Mouse (Mus musculus): ENCODE data around the gene Rbm44.
A peak's percentile ranks its signal among the peaks of the same experiment; 100 is the strongest.

The Rbm44 gene

DNA sequence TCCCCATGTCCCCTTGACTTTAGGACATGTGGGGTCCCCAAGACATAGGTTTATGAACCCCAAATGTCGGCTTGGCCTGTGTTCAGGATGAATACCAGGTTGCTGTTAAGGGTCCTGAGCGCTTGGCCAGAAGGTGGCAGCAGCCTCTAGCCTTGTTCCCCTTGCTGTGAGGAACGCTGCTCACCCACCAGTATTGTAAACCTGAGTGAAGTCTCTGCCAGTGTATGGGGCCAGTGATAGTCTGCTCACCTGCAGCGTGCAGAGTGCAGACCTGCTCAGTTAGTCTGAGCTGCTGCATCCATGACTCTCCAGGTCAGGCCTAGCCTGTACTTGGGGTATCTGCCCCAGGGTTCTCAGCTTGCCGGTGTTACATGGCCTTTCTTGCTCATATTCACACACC is 34.2 kb downstream of the Rbm44 start:
- peak; percentile 72 to 84 for DNase-seq (ENCODE audit: low spot score in 2 of 2)

DNA sequence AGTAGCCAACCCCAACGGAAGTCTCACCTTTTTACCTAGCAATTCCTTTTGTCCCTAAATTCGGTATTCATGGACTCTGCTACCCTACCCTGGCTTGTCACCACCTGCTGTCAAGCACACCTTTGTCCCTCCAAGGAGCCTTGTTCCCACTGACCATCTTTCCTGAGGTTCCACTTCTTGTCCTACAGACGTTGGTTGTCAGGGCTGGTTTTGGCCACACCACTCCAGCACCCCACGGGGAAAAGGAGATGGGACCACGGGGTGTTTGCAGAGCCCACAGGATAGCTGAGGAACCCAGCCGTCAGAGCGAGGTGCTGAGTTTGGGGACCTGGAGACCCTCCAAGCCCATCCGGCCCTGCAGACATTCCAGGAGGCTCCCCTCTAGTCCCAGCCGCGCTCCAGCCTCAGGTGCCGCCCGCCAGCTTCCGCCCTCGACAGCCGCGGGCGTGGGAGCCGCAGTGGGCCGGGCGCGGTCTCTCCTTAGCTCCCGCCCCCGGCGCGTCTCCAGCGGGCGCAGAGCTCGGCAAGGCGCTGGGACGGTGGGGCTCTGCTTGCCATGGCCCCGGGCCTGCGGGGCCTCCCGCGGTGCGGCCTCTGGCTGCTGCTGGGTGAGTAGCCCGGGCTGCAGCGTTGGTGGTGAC is 34.8 kb downstream of the Rbm44 start, which contains the start of gene Ramp1:
Ramp1 (plus strand) TSS at position 290 of the 641 bp plus-strand sequence.
- peak; percentile 46 to 81 for DNase-seq (ENCODE audit: low spot score in 2 of 2)

DNA sequence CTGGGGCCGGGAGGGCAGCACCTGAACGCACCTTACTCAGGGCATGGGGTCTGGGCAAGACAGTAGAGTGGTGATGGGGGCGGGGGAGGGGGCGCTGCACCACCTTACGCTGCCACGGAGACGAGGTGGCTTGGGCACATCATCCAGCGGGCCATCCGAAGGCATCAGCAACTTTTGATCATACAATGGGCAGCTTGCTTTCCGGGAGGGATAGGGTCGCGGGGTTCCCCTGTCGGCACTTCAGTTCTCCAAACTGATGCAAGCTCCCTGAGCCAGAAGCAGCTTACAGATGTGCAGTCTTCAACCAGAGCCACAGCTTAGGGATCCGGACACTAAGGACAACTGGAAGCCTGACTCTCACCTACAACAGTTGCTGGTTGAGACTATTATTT is 35.3 kb downstream of the Rbm44 start:
- DNase-seq (ENCODE audit: low spot score in 2 of 2), result peak in 1 of 2 experiments; percentile 66

DNA sequence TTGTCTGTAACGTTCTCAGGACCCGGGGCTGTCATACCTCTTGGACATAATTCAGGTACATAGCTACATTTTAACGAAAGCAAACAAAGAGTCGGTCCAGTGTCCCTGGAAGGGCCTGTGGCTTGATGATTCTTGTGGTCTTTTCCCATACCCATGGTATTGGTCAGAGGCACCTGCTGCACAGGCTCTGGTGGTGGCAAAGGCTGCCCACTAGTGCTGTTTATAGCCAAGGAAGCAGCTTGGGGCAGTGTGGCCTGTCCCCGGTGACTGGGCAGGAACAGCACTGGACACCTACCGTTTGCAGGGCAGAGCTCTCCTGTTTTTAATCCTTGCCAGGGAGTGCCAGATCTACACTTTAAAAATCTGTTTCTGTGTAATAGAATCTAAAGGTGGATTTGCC is 35.8 kb downstream of the Rbm44 start:
- DNase-seq (ENCODE audit: low spot score in 2 of 2), result no peak

DNA sequence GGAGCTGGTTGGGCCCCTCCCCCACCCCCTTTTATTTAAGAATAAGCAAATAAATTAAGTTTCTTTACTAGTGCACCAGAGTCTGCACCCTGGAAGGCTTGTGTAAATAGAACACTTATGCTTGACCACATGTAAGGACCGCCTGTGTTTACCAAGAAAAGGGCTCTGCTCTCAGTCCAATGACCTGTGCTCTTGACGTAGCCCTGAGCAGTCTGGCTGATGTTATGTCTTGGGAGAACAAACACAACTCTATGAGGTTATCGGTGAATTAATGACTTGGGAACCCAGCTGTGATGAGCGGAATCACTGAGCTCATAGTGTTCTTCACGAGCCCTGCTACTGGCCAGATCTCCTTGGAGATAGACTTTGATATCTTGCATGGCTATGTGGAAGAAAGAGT is 36.4 kb downstream of the Rbm44 start:
- no peak for DNase-seq (ENCODE audit: low spot score in 2 of 2)

DNA sequence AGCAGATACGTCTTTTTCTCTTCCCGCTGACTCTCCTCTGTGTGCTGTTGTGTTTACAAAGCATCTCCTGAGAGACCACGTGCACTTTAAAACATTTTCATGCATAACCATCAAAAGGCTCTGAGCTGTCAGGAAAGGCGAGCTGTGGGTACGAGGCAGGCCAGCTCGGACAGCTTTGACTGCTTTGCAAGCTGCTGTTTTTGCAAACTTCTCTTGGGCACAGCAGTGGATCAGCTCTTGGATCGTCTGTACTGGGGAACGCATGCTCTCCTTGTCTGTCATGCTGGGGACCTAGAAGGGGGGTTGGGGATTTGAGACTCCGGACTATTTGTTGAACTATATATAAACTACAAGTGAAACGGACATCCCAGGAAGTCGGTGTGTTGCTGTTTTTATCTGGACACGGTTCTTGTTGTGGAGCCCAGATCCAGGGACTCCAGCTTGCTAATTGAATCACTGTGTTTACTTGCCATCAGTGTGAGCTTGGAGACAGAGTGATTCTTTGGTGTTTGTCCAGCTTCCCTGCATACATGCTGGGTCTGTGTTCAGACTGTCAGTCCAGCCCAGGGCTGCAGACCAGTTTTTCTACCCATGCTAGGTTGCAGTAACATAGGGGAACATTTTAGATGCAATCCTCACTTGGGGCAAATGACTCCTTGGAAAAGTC is 37.0 kb downstream of the Rbm44 start:
- no peak for DNase-seq (ENCODE audit: low spot score in 2 of 2)

DNA sequence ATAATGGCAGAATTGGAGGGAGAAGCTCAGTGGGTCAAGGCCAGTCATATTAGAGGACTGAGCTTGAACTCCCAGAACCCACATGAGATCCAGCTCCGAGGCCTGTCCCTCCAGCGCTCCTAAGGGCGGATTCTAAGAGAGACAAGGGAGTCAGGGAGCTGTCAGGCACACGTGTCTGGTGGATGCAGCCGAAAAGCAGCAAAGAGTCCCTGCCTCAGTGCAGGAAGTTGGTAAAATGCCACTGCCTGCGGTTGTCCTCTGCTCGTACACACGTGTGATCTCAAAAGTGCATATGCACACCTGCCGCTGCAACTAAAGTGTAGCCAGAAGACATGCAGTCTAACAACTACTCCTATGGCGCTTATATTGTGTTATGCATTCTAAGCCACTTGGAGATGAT is 38.4 kb downstream of the Rbm44 start:
- no peak for DNase-seq (ENCODE audit: low spot score in 2 of 2)

DNA sequence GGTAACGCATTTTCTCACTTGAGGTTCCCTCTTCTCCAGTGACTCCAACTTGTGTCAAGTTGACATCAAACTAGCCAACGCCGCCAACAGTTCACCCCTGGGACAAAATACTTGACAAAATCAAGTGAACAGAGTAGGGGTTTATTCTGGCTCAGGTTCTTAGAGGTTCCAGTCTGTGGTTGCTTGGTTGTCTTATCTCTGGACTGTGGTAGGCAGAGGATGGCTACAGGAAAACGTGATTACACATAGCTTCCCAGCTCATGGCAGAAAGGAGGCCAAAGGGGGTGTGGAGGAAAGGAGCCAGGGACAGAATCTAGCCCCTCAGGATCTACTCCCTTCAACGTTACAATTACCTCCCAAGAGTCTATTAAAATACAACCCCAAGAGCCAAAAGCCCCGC is 41.8 kb downstream of the Rbm44 start:
- DNase-seq (ENCODE audit: low spot score in 2 of 2), result no peak

DNA sequence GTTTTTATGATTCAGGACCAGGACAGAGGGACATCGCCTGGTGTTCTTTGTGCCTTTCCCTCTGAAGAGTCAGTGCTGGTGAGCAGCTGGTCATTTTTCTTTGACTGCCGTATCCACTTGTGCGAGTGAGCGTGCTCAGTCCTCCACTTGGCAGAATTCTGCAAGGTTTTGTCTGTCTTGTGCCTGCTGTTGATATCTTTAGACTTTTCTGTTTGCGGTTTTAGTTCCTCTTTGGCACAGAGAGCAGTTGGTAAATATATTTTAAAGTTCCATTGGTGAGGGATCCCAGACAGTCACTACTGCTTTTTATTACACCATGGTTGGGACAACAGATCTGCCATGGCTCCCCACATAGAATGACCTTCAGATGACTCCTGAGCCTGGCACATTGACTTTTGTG is 42.4 kb downstream of the Rbm44 start:
- peak in 1 of 2 experiments; percentile 61 for DNase-seq (ENCODE audit: low spot score in 2 of 2)

DNA sequence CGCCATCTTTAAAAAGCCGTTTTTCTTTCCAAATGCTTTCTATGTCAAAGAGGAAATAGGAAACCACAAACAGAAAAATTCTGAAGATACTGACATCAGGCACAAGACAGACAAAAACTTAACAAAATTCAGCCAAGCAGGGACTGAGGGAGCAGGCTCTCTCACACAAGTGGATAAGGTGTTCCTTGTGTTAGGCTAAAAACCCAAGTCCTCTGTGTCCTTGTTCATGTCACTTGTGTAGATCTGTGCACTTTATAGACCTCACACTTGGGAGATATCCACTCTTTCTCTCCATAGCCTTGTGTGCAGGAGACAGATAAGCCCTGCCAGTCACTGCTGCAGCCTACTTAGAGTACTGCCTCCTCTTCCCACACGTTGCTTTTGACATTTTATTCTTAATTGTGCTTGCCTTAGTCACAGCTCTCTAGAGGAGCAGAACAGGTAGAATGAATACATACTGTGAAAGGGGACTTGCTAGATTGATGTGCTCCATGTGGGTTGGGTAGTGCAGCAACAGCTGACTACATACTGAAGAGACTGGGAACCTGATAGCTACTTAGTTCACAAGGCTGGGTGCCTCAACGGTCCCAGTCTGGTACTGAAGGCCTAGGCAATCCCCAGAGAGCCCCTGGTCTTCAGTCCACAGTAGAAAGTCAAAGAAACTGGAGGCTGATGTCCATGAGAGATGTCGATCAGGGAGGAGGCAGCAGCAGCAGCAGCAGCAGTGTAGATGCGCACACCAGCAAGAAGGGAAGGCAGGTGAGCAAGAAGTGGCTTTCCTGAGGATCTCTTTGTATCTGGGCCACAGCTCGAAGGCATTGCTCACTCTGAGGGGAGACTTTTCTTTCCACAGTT is 43.1 kb downstream of the Rbm44 start:
- DNase-seq (ENCODE audit: low spot score in 2 of 2), result peak in 1 of 2 experiments; percentile 60

DNA sequence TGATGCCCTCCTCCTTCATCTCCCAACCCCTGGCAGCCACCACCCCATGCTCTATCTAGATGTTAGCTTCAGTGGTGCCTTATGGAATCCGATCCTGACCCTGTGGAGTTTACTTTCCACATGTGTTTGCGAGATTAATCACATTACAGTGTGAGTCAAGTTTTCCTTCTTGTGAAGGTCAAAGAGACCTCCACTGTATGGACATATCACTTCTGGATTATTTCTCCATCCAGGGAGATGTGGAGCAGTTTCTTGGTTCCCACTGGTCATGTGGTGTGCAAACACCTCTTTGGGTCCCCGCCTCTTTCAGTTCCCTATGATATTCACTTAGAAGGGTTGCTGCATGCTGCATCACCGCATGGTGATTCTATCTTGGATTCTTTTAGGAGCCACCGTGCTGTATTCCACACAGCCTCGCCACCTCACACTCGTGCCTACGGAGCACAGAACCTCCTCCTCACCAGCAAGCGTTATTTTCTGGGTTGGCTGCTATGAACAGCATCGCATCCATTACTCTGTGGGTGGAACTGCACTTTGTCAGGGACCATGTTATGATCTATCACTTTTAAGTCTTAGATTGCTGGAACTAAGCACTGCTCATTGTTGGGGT is 44.1 kb downstream of the Rbm44 start:
- no peak for DNase-seq (ENCODE audit: low spot score in 2 of 2)

DNA sequence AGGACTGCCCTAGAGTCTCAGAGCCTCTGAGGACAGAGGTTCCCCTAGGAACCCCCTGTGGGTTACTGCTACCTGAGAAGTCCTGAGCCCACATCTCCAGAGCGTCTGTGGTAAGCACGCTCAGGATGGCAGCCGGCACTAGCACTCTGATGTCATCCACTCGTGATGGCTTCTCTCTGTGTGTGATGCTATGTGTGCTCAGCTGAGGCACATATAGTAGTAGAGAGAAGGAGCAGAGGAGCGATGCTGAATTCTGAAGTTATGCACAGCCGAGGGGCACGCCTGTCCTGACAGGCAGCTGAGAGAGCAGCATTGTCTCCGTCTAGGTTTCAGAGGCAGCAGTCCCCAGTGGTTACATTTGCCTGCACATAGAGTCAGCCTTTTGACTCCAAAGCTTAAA is 47.3 kb downstream of the Rbm44 start:
- DNase-seq (ENCODE audit: low spot score in 2 of 2), result no peak

DNA sequence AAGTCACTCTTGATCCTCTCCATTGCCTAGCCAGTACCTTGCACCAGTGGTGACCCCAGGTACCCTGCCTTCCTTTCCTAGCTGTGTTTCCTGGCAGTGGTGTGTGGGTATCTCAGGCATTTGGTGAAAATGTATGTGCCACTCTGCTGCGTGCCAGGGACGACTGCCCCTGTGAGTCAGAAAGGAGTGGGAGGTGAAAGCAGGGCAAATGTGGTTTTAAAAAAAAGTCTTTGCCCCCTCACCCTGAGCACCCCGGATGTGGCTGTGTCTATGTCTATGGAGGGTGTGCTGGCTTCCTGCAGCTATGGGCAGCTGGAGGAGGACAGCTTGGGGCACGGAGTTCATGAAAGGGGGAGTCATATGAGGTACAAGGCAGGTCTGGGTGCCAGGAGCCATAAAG is 48.4 kb downstream of the Rbm44 start:
- no peak for DNase-seq (ENCODE audit: low spot score in 2 of 2)

DNA sequence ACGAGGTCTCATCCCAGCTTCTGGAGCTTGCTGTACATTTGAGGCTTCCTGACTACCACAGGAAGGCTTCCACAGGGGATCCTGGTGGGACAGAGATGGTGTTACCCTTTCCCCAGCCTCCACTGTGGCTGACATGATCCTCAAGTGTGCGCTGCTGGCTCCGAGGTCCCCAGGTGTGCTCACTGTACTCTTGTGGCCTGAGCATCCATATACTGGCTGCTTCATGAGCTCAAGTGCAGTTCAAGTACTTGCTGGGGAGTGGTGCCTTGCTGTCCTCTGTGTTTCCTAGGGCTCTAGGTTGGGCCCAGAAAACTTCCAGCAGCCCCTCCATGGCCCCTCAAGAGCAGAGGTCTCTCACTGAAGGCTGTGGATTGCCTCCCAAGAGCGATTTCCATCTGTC is 48.8 kb downstream of the Rbm44 start:
- no peak for DNase-seq (ENCODE audit: low spot score in 2 of 2)

DNA sequence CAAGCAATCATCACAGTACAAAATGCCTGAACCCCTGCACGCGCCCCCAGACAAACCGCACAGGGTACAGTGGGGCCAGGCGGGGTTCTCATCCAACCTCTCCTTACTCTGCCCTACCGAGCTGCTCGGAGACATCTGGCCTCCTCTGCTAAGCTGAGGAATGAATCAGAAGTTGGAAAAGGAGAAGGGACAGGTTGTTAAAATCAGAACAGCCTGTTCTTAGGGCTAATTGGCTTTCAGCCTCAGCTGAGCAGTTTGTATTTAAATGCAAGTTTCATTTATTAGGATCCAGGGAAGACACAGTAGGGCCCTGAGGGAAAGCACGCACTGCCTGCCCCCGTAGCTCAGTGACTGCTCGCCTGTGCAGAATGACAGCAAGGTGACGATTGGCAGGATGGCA is 54.9 kb downstream of the Rbm44 start:
- no peak for DNase-seq (ENCODE audit: low spot score in 2 of 2)

DNA sequence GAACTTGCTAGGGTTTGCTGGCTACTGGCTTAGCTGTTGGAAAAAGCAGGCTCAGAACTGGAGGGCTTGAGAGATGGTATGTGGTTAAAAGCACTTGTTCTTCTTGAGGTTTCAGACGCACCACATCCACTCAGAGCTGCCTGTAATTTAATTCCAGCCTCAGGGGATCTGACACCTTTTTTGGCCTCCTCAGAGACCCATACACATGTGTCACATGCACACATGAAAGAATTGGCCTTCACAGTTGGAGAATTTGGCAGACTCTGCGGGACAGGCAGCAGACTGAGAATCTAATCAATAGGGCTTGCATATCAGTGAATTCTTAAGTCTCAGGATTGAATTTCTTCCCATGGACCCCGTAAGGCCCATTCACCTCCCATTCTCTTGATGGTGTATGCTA is 56.2 kb downstream of the Rbm44 start:
- no peak for DNase-seq (ENCODE audit: low spot score in 2 of 2)

DNA sequence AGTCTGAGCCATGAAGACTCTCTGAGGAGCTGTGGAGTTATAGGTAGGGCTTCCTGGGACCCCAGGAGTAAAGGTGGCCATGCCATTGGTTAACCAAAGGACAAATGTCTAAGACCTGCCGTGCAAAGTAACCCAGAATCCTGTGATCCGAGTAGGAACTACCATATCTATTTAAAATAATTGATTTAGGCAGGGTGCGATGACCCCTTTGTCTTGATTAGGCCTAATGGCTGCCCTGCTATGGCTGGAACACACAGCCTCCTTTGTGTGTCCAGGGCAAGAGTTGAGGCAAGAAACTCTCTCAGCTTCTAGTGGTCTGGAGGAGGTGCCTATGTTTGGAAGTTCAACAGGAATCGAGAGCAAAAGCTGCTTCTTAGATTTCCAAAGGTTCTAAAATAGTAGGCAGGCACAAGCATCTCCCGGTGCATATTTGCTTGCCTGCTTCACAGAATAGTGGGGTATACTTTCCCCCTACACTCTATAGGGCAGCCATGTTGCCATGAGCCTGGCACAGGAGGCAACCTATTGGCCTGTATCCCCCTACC is 59.4 kb downstream of the Rbm44 start:
- no peak for DNase-seq (ENCODE audit: low spot score in 2 of 2)

DNA sequence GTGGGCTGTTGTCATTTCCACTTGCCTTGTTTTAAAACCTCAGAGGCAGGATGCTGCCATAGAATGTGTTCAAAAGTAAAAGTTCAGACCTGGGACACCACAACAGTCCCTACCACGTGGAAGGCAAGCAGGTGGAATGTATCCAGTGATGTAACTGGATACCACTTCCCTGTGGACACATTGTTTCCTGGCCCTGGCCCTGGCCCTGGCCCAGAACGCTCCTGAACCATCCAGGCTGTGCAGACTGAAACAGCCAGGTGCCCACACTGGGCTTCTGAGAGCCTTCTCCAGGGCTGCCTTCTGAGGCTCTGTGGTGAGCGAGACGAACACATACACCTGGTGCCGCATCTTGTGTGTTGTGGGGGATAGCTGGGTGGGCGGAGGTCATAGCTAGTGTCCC is 60.8 kb downstream of the Rbm44 start:
- no peak for DNase-seq (ENCODE audit: low spot score in 2 of 2)

DNA sequence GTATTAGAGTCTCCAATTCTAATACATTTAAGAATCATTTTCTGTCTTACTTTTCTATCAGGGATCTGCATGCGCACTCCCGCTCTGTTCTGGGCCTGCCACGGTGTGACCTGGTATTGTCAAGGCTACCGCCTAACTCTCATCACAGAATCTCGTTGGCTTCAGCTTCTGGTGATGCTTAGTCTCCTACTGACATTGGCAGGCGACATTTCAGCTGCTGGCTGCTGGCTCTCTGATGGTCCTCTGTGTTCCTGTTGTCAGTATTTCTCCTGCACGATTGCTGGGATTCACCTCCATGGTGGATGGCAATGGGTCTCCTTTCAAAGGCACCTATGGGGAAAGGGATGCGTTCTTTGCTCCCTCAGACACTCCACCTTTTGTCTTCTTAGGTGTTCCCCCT is 61.4 kb downstream of the Rbm44 start:
- no peak for DNase-seq (ENCODE audit: low spot score in 2 of 2)

DNA sequence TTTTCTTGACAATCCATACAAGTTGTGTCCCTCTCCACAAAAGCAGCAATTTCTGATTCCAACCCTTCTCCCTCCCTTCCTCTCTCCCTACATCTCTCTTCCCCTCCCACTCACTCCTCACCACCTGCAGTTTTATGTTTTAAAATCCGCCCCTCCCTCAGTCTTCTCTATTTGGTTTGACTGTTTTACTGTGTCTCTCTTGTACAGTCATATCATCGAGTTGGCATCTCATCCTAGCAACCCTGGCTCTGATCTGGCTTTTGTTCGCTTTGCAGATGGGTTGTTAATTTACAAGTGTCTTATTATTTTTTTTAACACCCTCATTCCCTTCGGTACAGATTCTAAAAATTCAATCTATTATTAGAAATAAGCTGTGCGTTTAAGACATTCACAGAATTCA is 62.0 kb downstream of the Rbm44 start:
- DNase-seq (ENCODE audit: low spot score in 2 of 2), result no peak

DNA sequence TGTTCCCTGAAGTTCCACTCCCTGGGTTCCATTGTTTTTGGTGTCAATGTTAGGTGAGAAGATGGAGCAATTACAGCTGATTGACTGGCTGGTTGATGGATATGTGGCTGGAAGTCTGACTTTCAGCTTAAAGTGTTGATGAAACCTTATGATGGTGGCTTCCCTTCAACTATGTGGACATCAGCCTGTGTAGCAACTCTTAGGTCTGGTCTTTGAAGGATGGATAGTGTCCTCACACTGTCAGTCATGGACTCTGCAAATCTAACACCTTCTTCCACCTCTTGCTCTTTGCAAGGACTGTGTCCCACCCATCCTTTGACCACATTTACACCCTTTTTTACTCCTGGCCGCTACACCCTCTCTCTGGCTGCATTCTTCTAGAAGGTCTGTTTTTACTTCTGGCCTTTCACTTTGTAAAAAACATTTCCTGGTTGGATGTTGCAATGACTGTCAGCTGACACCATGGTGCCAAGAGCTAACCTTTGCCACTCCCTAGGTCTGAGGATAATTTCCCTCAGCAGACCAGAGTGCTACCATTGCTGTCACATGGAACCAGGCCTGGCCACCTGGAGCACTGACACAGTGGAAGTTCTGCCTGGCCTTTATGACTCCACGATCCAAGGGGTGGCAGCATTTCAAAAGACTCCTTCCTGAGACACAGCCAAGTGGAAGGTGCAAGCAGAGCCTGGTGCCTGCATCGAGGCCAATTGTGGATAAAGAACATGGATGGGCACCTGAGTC is 62.6 kb downstream of the Rbm44 start:
- DNase-seq (ENCODE audit: low spot score in 2 of 2), result no peak

Data from spleen, postnatal 4 days (tissue).